Mouse (Mus musculus): Measurements from ENCODE around the gene Fggy. TPM values are rescaled to one million over a fixed set of nuclear protein-coding genes. Genes with fewer than 3 reads are reported as not detected.

Fggy gene
- polyA plus RNA-seq, 1 experiment from 2014 or later = 9.1 TPM

GRCm38 (mm10) chr4:95648801-95649551 is 91.7 kb downstream of the Fggy start:
- H3K4me1 ChIP-seq (replicated peaks) = peaks cover 13% of the 10 kb centered on the region
- no peak overlapping the region for H3K4me3 ChIP-seq
- no peak overlapping the region for H3K4me2 ChIP-seq
- WGBS = 92% methylated on average over 3 of the region's 3 CpGs
- no peaks in the 10 kb centered on the region for H3K27me3 ChIP-seq
- H3K27ac ChIP-seq = no peak overlapping the region
- H3K9me3 ChIP-seq = no peaks in the 10 kb centered on the region
- no peak overlapping the region for H3K9ac ChIP-seq
- no peak for ATAC-seq (ENCODE audit: low FRiP score)
- H3K36me3 ChIP-seq = no peaks in the 10 kb centered on the region

- WGBS = 93% methylated on average over 3 of the region's 3 CpGs
- Histone ChIP-seq H3K4me3 (no peak overlapping the region), H3K4me2 (no peak overlapping the region), H3K27ac (no peak overlapping the region), H3K9ac (no peak overlapping the region), H3K9me3 (no peaks in the 10 kb centered on the region), H3K4me1 (replicated peaks) (peaks cover 13% of the 10 kb centered on the region), H3K36me3 (no peaks in the 10 kb centered on the region), H3K27me3 (no peaks in the 10 kb centered on the region)
- ATAC-seq (ENCODE audit: low FRiP score) = no peak
Measured at GRCm38 (mm10) chr4:95649552-95649905, 92.2 kb downstream of the Fggy start.

GRCm38 (mm10) chr4:95649980-95650379 is 92.7 kb downstream of the Fggy start:
- Histone ChIP-seq H3K4me2 (no peak overlapping the region), H3K27me3 (no peaks in the 10 kb centered on the region), H3K4me1 (replicated peaks) (peaks cover 13% of the 10 kb centered on the region), H3K9ac (no peak overlapping the region), H3K27ac (no peak overlapping the region), H3K36me3 (no peaks in the 10 kb centered on the region), H3K9me3 (no peaks in the 10 kb centered on the region), H3K4me3 (no peak overlapping the region)
- no peak for ATAC-seq (ENCODE audit: low FRiP score)
- WGBS = 71% methylated on average over 6 of the region's 6 CpGs

- Histone ChIP-seq H3K36me3 (no peaks in the 10 kb centered on the region), H3K4me1 (replicated peaks) (peaks cover 13% of the 10 kb centered on the region), H3K27me3 (no peaks in the 10 kb centered on the region), H3K27ac (peak overlapping the region; percentile 6; the same call in 1 of the 2 replicates), H3K4me3 (no peak overlapping the region), H3K4me2 (no peak overlapping the region), H3K9me3 (no peaks in the 10 kb centered on the region), H3K9ac (0 out of 2 replicates have a peak overlapping the region, but pooled peaks have one; percentile 9)
- 38% methylated on average over 6 of the region's 6 CpGs for WGBS
- ATAC-seq (ENCODE audit: low FRiP score) = peak; percentile 57; the same call in 1 of the 2 replicates
Measured at GRCm38 (mm10) chr4:95652044-95652443, 94.7 kb downstream of the Fggy start.

GRCm38 (mm10) chr4:95653296-95653912 is 96.1 kb downstream of the Fggy start:
- no peaks in the 10 kb centered on the region for H3K27me3 ChIP-seq
- H3K4me3 ChIP-seq = no peak overlapping the region
- WGBS = 52% methylated on average over 4 of the region's 4 CpGs
- H3K4me1 ChIP-seq (replicated peaks) = peaks cover 13% of the 10 kb centered on the region
- no peak overlapping the region for H3K9ac ChIP-seq
- H3K36me3 ChIP-seq = no peaks in the 10 kb centered on the region
- no peak overlapping the region for H3K27ac ChIP-seq
- ATAC-seq (ENCODE audit: low FRiP score) = no peak
- no peak overlapping the region for H3K4me2 ChIP-seq
- no peaks in the 10 kb centered on the region for H3K9me3 ChIP-seq

GRCm38 (mm10) chr4:95653913-95654301 is 96.6 kb downstream of the Fggy start:
- peaks cover 13% of the 10 kb centered on the region for H3K4me1 ChIP-seq (replicated peaks)
- H3K4me3 ChIP-seq = no peak overlapping the region
- no peak overlapping the region for H3K4me2 ChIP-seq
- WGBS = 70% methylated on average over 4 of the region's 4 CpGs
- H3K9ac ChIP-seq = no peak overlapping the region
- ATAC-seq (ENCODE audit: low FRiP score) = no peak
- H3K27ac ChIP-seq = no peak overlapping the region
- H3K27me3 ChIP-seq = no peaks in the 10 kb centered on the region
- no peaks in the 10 kb centered on the region for H3K9me3 ChIP-seq
- no peaks in the 10 kb centered on the region for H3K36me3 ChIP-seq

- 36% methylated on average over 3 of the region's 3 CpGs for WGBS
- no peaks in the 10 kb centered on the region for H3K27me3 ChIP-seq
- no peaks in the 10 kb centered on the region for H3K9me3 ChIP-seq
- no peak overlapping the region for H3K27ac ChIP-seq
- H3K4me1 ChIP-seq (replicated peaks) = no peaks in the 10 kb centered on the region; the same call in 1 of the 2 replicates
- ATAC-seq (ENCODE audit: low FRiP score) = no peak
- no peaks in the 10 kb centered on the region for H3K36me3 ChIP-seq
- H3K4me3 ChIP-seq = no peak overlapping the region
- H3K9ac ChIP-seq = no peak overlapping the region
- H3K4me2 ChIP-seq = no peak overlapping the region
Measured at GRCm38 (mm10) chr4:95659024-95659423, 101.7 kb downstream of the Fggy start.

GRCm38 (mm10) chr4:95663596-95663995 is 106.3 kb downstream of the Fggy start:
- 79% methylated on average over 4 of the region's 4 CpGs for WGBS
- no peaks in the 10 kb centered on the region for H3K36me3 ChIP-seq
- H3K4me3 ChIP-seq = no peak overlapping the region
- H3K9me3 ChIP-seq = no peaks in the 10 kb centered on the region
- H3K27me3 ChIP-seq = no peaks in the 10 kb centered on the region
- H3K9ac ChIP-seq = no peak overlapping the region
- H3K4me2 ChIP-seq = no peak overlapping the region
- H3K27ac ChIP-seq = no peak overlapping the region
- H3K4me1 ChIP-seq (replicated peaks) = no peaks in the 10 kb centered on the region
- ATAC-seq (ENCODE audit: low FRiP score) = no peak

- H3K9me3 ChIP-seq = no peaks in the 10 kb centered on the region
- no peaks in the 10 kb centered on the region for H3K27me3 ChIP-seq
- H3K4me1 ChIP-seq (replicated peaks) = no peaks in the 10 kb centered on the region
- 60% methylated on average over 3 of the region's 3 CpGs for WGBS
- no peak overlapping the region for H3K4me3 ChIP-seq
- H3K36me3 ChIP-seq = no peaks in the 10 kb centered on the region
- H3K9ac ChIP-seq = no peak overlapping the region
- H3K4me2 ChIP-seq = no peak overlapping the region
- no peak for ATAC-seq (ENCODE audit: low FRiP score)
- no peak overlapping the region for H3K27ac ChIP-seq
Measured at GRCm38 (mm10) chr4:95664327-95664726, 107.0 kb downstream of the Fggy start.

GRCm38 (mm10) chr4:95666284-95666889 is 109.1 kb downstream of the Fggy start:
- Histone ChIP-seq H3K9ac (no peak overlapping the region), H3K4me1 (replicated peaks) (no peaks in the 10 kb centered on the region), H3K4me2 (no peak overlapping the region), H3K9me3 (no peaks in the 10 kb centered on the region), H3K4me3 (no peak overlapping the region), H3K27ac (no peak overlapping the region), H3K36me3 (no peaks in the 10 kb centered on the region), H3K27me3 (no peaks in the 10 kb centered on the region)
- ATAC-seq (ENCODE audit: low FRiP score) = no peak
- WGBS = 88% methylated on average over 7 of the region's 7 CpGs

GRCm38 (mm10) chr4:95666896-95667295 is 109.6 kb downstream of the Fggy start:
- Histone ChIP-seq H3K4me3 (no peak overlapping the region), H3K4me1 (replicated peaks) (no peaks in the 10 kb centered on the region), H3K9me3 (no peaks in the 10 kb centered on the region), H3K27me3 (no peaks in the 10 kb centered on the region), H3K36me3 (no peaks in the 10 kb centered on the region), H3K4me2 (no peak overlapping the region), H3K9ac (no peak overlapping the region), H3K27ac (no peak overlapping the region)
- no peak for ATAC-seq (ENCODE audit: low FRiP score)
- WGBS = 96% methylated on average over 2 of the region's 2 CpGs

- no peak for ATAC-seq (ENCODE audit: low FRiP score)
- Histone ChIP-seq H3K4me2 (no peak overlapping the region), H3K27ac (no peak overlapping the region), H3K36me3 (no peaks in the 10 kb centered on the region), H3K27me3 (no peaks in the 10 kb centered on the region), H3K9ac (no peak overlapping the region), H3K4me3 (no peak overlapping the region), H3K4me1 (replicated peaks) (no peaks in the 10 kb centered on the region), H3K9me3 (no peaks in the 10 kb centered on the region)
- WGBS = 88% methylated on average over 1 of the region's 1 CpGs
Measured at GRCm38 (mm10) chr4:95667595-95667994, 110.3 kb downstream of the Fggy start.
